Mouse (Mus musculus): ENCODE results near the gene Arntl2. TPM values are rescaled to one million over a fixed set of nuclear protein-coding genes. Genes with fewer than 3 reads are reported as not detected.
A peak's percentile ranks its signal among the peaks of the same experiment; 100 is the strongest.
"Not testable (repeated sequence)": the region's sequence is repeated elsewhere in the genome, so short reads cannot be mapped to it uniquely, and the experiment has no call there.

The Arntl2 gene
- polyA plus RNA-seq, 1 experiment from 2014 or later, result 6.2 TPM

DNA sequence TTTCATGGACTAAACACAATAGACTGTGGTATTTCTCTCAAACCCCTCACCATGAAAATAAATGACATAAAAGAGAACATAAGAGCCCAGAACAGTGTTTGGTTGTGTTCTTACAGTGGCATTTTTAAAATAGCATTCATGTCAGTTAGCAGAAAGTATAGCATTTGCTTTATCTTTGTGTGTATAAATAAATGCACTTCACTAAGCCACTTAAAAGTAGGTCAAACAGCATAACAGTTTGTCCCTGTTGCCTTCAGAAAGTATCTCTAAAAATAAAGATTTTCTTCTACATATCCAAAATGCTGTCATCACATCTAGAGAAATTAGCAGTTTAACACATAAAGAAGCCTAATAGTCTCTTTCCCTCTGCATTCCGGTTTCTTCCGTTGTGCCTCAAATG, 61.5 kb downstream of the Arntl2 start:
- TF ChIP-seq CTCF (IDR thresholded peaks at IDR 0.05; ENCODE audit: low read depth), result no peak
- H3K4me2 ChIP-seq, result no peak overlapping the region
- no peak overlapping the region for H3K27ac ChIP-seq (ENCODE audit: low read depth)
- ATAC-seq (ENCODE audit: insufficient read depth) (no peak), DNase-seq (no peak)
- WGBS, result 66% methylated on average over 2 of the region's 2 CpGs
- 0 out of 2 replicates have a peak, but pooled peaks cover 6% of the 10 kb centered on the region for H3K4me1 ChIP-seq (ENCODE audit: insufficient read depth)
- H3K9me3 ChIP-seq (ENCODE audit: low read depth, low read length), result no peaks in the 10 kb centered on the region
- no peaks in the 10 kb centered on the region for H3K27me3 ChIP-seq (ENCODE audit: insufficient read depth, low read length)
- no peaks in the 10 kb centered on the region for H3K36me3 ChIP-seq (ENCODE audit: insufficient read depth)
- no peak overlapping the region for H3K4me3 ChIP-seq (ENCODE audit: low read depth, low read length)
- no peak overlapping the region for H3K9ac ChIP-seq

DNA sequence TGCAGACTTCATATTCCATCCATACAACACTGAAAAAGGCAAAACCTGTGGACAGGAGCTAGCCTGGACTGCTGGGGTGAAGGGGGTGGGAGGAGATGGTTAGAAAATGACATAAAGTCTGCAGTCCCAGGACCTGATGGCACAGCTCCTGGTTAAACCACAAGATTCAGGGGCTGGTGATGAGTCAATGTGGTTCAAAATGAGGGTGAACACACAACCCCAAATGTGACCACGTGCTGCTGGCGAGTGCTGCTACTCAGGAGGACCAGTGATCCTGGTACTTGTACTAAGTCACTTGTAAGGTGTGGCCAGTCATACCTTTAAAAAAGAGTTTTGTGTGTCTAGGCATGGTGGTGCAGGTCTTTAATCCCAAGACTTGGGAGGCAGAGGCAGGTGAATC, 67.3 kb downstream of the Arntl2 start:
- no peak overlapping the region for H3K4me2 ChIP-seq
- no peaks in the 10 kb centered on the region for H3K4me1 ChIP-seq (ENCODE audit: insufficient read depth)
- DNase-seq, result no peak
- H3K36me3 ChIP-seq (ENCODE audit: insufficient read depth), result no peaks in the 10 kb centered on the region
- 85% methylated on average over 2 of the region's 2 CpGs for WGBS
- H3K9ac ChIP-seq, result no peak overlapping the region
- H3K27ac ChIP-seq (ENCODE audit: low read depth), result no peak overlapping the region
- TF ChIP-seq CTCF (IDR thresholded peaks at IDR 0.05; ENCODE audit: low read depth), result no peak
- no peak for ATAC-seq (ENCODE audit: insufficient read depth)
- H3K4me3 ChIP-seq (ENCODE audit: low read depth, low read length), result no peak overlapping the region
- no peaks in the 10 kb centered on the region for H3K9me3 ChIP-seq (ENCODE audit: low read depth, low read length)
- no peaks in the 10 kb centered on the region for H3K27me3 ChIP-seq (ENCODE audit: insufficient read depth, low read length)

DNA sequence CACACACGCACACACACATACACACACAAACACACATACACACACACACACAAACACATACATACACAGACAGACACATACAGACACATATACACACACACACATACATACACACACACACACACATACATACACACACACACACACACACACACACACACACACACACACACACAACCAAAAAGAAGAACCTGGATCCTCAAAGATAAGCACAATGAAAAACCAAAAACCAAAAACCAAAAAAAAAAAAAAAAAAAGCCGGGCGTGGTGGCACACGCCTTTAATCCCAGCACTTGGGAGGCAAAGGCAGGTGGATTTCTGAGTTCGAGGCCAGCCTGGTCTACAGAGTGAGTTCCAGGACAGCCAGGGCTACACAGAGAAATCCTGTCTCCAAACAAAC, 68.5 kb downstream of the Arntl2 start:
- 80% methylated on average over 3 of the region's 5 CpGs for WGBS
- not testable (repeated sequence) for ATAC-seq (ENCODE audit: insufficient read depth); H3K9ac ChIP-seq; H3K36me3 ChIP-seq (ENCODE audit: insufficient read depth); H3K27me3 ChIP-seq (ENCODE audit: insufficient read depth, low read length); DNase-seq; H3K9me3 ChIP-seq (ENCODE audit: low read depth, low read length); H3K4me1 ChIP-seq (ENCODE audit: insufficient read depth); H3K27ac ChIP-seq (ENCODE audit: low read depth); H3K4me2 ChIP-seq; H3K4me3 ChIP-seq (ENCODE audit: low read depth, low read length)

DNA sequence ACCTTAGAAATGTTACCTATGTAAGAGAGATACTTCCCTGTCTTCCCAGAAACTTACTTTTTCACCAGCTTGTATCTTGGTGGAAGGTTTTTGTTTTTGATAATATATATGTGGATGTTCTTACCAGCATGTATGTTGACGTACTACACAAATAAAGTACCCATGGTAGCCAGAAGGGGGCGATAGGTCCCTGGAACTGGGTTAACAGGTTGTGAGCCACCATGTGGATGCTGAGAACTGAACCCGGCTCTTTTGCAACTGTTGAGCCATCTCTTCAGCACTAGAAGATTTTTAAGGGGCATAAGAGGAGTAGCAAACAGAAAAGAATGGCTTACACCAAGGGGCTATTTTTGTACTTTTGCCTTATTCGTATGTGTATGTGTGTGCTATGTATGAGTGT, 69.8 kb downstream of the Arntl2 start:
- peak; percentile 48 for TF ChIP-seq CTCF (IDR thresholded peaks at IDR 0.05; ENCODE audit: low read depth)
- no peak overlapping the region for H3K4me3 ChIP-seq (ENCODE audit: low read depth, low read length)
- ATAC-seq (ENCODE audit: insufficient read depth) (no peak), DNase-seq (no peak)
- no peak overlapping the region for H3K27ac ChIP-seq (ENCODE audit: low read depth)
- no peak overlapping the region for H3K4me2 ChIP-seq
- no peaks in the 10 kb centered on the region for H3K9me3 ChIP-seq (ENCODE audit: low read depth, low read length)
- 85% methylated on average over 4 of the region's 4 CpGs for WGBS
- H3K4me1 ChIP-seq (ENCODE audit: insufficient read depth), result no peaks in the 10 kb centered on the region
- no peaks in the 10 kb centered on the region for H3K36me3 ChIP-seq (ENCODE audit: insufficient read depth)
- no peaks in the 10 kb centered on the region for H3K27me3 ChIP-seq (ENCODE audit: insufficient read depth, low read length)
- no peak overlapping the region for H3K9ac ChIP-seq

DNA sequence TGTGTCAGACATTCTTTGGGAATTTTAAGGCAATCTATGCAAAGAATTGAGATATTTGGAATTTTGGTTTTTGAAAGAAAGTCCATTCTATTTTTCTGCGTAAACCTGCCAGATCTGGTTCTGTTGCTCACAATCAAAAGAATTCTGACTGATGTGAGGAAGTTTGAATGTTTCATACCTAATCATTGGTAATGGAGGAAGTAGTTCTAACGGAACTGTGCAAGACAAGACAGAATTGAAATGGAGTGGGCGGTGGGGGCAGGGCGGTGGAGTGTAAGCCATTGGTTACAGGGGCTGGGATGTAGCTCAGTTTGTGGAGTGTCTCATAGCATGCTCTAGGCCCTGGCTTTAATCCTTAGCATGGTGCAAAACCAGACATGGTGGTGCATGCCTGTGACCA, 76.1 kb downstream of the Arntl2 start:
- H3K9me3 ChIP-seq (ENCODE audit: low read depth, low read length), result no peaks in the 10 kb centered on the region; the same call in 1 of the 2 replicates
- no peak for ATAC-seq (ENCODE audit: insufficient read depth)
- H3K27ac ChIP-seq (ENCODE audit: low read depth), result no peak overlapping the region

DNA sequence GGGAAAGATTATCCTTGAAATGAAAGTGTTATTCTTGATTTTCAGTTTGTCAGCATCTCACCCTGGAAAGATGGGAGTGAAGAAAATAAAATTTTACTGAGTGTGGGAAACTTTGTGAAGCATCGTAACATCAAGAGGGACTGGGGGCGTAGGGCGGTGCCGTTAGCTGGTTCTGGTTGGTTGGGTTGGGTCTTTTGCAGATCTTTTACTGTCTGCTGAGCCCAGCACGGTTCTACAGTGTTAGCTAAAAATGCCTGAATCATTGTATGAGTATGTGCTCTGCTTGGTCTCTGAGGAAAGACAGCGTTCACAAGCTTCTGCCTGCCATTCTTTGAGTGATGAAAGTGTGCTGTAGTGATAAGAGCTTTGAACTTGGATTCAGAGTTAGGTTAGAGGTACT, 78.6 kb downstream of the Arntl2 start:
- Histone ChIP-seq H3K9me3 (ENCODE audit: low read depth, low read length) (no peaks in the 10 kb centered on the region; the same call in 1 of the 2 replicates), H3K4me2 (no peak overlapping the region), H3K36me3 (ENCODE audit: insufficient read depth) (no peaks in the 10 kb centered on the region), H3K9ac (no peak overlapping the region), H3K27me3 (ENCODE audit: insufficient read depth, low read length) (no peaks in the 10 kb centered on the region), H3K4me1 (ENCODE audit: insufficient read depth) (no peaks in the 10 kb centered on the region), H3K27ac (ENCODE audit: low read depth) (no peak overlapping the region), H3K4me3 (ENCODE audit: low read depth, low read length) (no peak overlapping the region)
- 74% methylated on average over 6 of the region's 6 CpGs for WGBS
- no peak for ATAC-seq (ENCODE audit: insufficient read depth)
- DNase-seq, result no peak
- TF ChIP-seq CTCF (IDR thresholded peaks at IDR 0.05; ENCODE audit: low read depth), result no peak

More for the DNA sequence above, 76.1 kb downstream of the Arntl2 start:
- DNase-seq, result no peak
- H3K27me3 ChIP-seq (ENCODE audit: insufficient read depth, low read length), result no peaks in the 10 kb centered on the region
- H3K36me3 ChIP-seq (ENCODE audit: insufficient read depth), result no peaks in the 10 kb centered on the region
- no peak for TF ChIP-seq CTCF (IDR thresholded peaks at IDR 0.05; ENCODE audit: low read depth)
- no peaks in the 10 kb centered on the region for H3K4me1 ChIP-seq (ENCODE audit: insufficient read depth)
- H3K9ac ChIP-seq, result no peak overlapping the region
- no peak overlapping the region for H3K4me3 ChIP-seq (ENCODE audit: low read depth, low read length)
- H3K4me2 ChIP-seq, result no peak overlapping the region
- 87% methylated on average over 4 of the region's 4 CpGs for WGBS

DNA sequence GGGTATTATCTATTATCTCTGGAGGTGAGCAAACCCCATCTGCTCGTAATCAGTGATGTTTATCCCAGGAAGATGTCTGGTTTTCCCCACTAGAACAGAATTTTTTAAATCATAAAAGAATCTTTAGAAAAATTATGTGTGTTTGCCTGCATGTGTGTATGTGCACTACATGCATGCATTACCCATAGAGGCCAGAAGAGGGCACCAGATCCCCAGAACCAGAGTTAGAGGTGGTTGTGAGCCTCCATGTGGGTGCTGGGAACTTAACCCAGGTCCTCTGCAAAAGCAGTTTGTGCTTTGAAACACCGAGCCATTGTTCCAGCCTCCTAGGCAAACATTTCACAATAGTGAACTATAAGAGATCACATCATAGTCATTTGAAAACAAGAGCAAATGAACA, 81.0 kb downstream of the Arntl2 start:
- Histone ChIP-seq H3K27ac (ENCODE audit: low read depth) (no peak overlapping the region), H3K27me3 (ENCODE audit: insufficient read depth, low read length) (no peaks in the 10 kb centered on the region), H3K9me3 (ENCODE audit: low read depth, low read length) (no peaks in the 10 kb centered on the region; the same call in 1 of the 2 replicates), H3K36me3 (ENCODE audit: insufficient read depth) (no peaks in the 10 kb centered on the region), H3K4me3 (ENCODE audit: low read depth, low read length) (no peak overlapping the region), H3K4me2 (no peak overlapping the region), H3K9ac (no peak overlapping the region), H3K4me1 (ENCODE audit: insufficient read depth) (no peaks in the 10 kb centered on the region)
- TF ChIP-seq CTCF (IDR thresholded peaks at IDR 0.05; ENCODE audit: low read depth), result peak; percentile 38
- ATAC-seq (ENCODE audit: insufficient read depth) (no peak), DNase-seq (no peak)
- 90% methylated on average over 2 of the region's 2 CpGs for WGBS

All from lung, embryonic 14.5 days (tissue).